Mouse (Mus musculus) cerebellum, postnatal 10 days (tissue): ENCODE results near the gene Bin2.

Experiments used
- DNase-seq, 2 experiments: peaks; one replicate each; pipeline ENCODE4 v3.0.0; 2021; ENCODE audit warnings: mixed read lengths in 2 of 2

The Bin2 gene

GRCm38 (mm10) chr15:100614996-100615824, 54.1 kb downstream of the Bin2 start, which contains the start of gene Dazap2:
Dazap2 (plus strand) TSS chr15:100615349.
- peak; percentile 99 for DNase-seq

DNA sequence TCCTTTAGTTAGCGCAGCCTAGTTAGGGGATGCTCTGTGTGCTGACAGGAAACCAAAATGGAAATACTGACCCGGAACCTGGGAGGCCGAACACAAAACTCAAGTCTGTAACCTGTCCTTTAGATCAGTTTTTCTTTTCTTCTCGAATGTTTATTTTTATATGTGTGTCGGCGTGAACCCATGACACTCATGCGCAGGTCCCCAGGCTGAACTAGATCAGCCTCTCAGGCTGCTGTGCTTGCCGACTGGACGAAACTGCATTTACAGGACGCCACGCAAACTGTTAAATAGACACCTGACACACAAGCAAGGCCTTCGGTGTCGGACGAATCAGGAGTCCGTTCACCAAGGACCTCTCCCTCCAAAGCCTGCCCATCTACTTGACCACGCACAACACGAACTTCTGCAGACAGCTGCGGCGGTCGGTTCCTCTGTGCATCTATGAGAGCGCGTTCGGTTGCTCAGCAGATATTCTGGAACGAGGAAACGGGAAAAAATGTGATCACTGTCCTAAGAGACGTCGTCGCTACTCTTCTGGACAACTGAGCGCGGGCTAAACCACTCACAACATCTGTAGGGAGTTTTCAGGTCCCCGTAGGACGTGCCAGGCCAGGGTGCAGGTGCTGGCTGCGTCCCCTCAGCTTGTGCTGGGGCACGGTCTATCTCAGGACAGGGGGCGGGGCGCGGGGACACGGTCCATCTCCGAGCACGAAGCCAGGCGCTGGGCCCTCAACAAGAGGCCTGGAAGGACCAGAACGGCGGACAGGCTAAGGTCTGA, 54.9 kb downstream of the Bin2 start:
- no peak for DNase-seq

GRCm38 (mm10) chr15:100613584-100613983, 55.8 kb downstream of the Bin2 start:
- DNase-seq: peak; percentile 88 to 92

- DNase-seq: peak; percentile 45 to 54
These were observed 56.9 kb downstream of the Bin2 start for GRCm38 (mm10) chr15:100612432-100612831.

GRCm38 (mm10) chr15:100611951-100612350, 57.4 kb downstream of the Bin2 start:
- no peak for DNase-seq

GRCm38 (mm10) chr15:100606677-100607076, 62.7 kb downstream of the Bin2 start:
- peak in 1 of 2 experiments; percentile 36 for DNase-seq

GRCm38 (mm10) chr15:100601669-100602068, 67.7 kb downstream of the Bin2 start:
- no peak for DNase-seq

DNA sequence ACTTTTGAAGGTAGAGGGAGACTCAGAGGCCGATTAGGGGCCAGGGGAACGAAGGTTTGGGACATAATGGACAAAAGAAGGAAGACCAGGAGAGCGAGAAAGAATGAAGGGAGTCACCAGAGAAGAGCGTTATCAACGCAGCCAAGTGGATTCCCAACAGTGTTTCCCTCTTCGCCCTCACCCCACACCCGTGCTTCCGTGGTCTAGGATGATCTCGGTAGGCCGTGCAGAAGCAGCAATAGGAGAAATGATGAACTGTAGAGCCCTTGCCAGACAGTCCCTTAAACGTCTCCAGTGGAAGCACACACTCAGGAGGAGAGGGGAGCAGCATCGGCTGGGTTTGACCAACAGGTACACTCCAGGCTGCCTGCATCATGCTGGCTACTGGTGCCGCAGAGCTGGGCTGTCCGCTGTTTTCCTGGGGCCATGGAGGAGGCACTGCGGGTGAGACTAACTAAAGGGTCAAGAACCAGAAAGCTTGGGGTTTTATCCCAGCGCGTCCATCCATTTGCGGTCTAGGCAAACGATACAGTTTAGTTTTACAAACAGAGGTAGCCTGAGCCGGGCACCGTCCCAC, 68.6 kb downstream of the Bin2 start:
- DNase-seq: no peak

- peak; percentile 91 for DNase-seq
These were observed 69.2 kb downstream of the Bin2 start for GRCm38 (mm10) chr15:100600047-100600695.

- DNase-seq: peak in 1 of 2 experiments; percentile 74
These were observed 69.9 kb downstream of the Bin2 start, which contains the start of gene Pou6f1 for GRCm38 (mm10) chr15:100599276-100600046. Pou6f1 (minus strand) TSS chr15:100599984.

- peak; percentile 57 to 67 for DNase-seq
These were observed 70.5 kb downstream of the Bin2 start for GRCm38 (mm10) chr15:100598883-100599275.

DNA sequence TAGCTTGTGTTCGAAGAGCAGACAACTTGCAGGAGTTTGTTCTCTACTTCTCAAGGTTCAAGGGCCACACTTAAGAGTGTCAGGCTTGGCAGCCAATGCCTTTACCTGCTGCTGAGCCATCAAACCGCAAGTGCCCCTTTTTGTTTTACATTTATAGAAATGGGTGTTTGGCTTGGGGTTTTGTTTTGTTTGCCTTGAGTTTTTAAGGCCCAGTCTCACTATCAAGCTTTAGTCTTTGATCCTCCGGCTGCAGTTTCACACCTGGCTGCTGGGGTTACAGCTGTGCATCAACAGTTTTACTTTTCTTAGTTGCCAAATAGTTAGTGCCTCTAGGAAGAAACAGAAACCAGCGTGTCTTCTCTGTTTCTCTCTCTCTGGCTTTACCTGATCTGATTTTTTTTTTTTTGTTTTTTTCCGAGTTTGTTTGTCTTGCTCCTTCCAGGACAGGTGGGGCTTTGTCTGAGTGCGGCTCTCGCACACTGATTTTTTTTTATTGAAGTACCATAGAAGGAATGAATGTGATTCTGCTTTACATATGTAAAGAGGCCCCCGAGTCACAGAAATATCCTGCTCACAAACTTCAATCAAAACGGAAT, 71.0 kb downstream of the Bin2 start:
- no peak for DNase-seq

DNA sequence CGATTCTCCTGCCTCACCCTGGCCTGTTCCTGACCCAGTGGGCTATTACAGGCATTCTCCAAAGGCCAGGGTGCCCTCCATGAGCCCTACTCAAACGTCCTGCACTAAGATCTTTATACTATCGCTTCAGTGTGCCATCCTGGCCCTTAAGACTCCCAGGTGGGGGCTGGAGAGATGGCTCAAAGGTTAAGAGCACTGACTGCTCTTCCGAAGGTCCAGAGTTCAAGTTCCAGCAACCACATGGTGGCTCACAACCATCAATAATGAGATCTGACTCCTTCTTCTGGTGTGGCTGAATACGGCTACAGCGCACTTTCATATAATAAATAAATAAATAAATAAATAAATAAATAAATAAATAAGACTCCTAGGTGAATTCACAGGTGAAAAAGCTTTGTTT, 76.5 kb downstream of the Bin2 start:
- DNase-seq: no peak
